Mouse (Mus musculus) small intestine, adult 2 months (tissue): Measurements from ENCODE around the gene Yipf1. TPM values are rescaled to one million over a fixed set of nuclear protein-coding genes. Genes with fewer than 3 reads are reported as not detected.

ENCODE experiments used
- H3K27ac ChIP-seq: fragments of 200-500 bp; 2 replicates; pipeline ENCODE4 v1.5.1; 2012; ENCODE audit warnings: low read depth, low read length, control low read depth, inconsistent platforms; ENCODE audit not compliant: insufficient read depth
- H3K27me3 ChIP-seq: fragments of 200-500 bp; 2 replicates; pipeline ENCODE4 v1.6.1; 2012; ENCODE audit warnings: mild to moderate bottlenecking, moderate library complexity, low read length, inconsistent platforms; ENCODE audit not compliant: control insufficient read depth, insufficient read depth
- H3K36me3 ChIP-seq: fragments of 200-500 bp; 2 replicates; pipeline ENCODE4 v1.6.1; 2012; ENCODE audit warnings: mild to moderate bottlenecking, low read length, control low read depth, inconsistent platforms; ENCODE audit not compliant: control insufficient read depth, insufficient read depth
- H3K4me1 ChIP-seq: fragments of 200-500 bp; 2 replicates; pipeline ENCODE4 v1.6.1; 2012; ENCODE audit warnings: low read length, inconsistent platforms, mixed read lengths; ENCODE audit not compliant: control insufficient read depth, insufficient read depth, insufficient read length
- H3K4me3 ChIP-seq: fragments of 200-500 bp; 2 replicates; pipeline ENCODE4 v1.5.1; 2012; ENCODE audit warnings: low read depth, mild to moderate bottlenecking, control low read depth, inconsistent platforms, low read length, moderate library complexity
- CTCF ChIP-seq: fragments of 200-500 bp; IDR thresholded peaks from 2 replicates; pipeline ENCODE4 v1.5.1; 2012; ENCODE audit warnings: low read depth, mild to moderate bottlenecking, control low read depth, inconsistent platforms, low read length, moderate library complexity, mixed read lengths; ENCODE audit not compliant: insufficient replicate concordance, insufficient read length; ENCODE audit errors: extremely low read depth
- POLR2A ChIP-seq: fragments of 200-500 bp; IDR thresholded peaks from 2 replicates; pipeline ENCODE4 v1.6.1; 2012; ENCODE audit warnings: low read depth, mild to moderate bottlenecking, control low read depth, inconsistent platforms, low read length, moderate library complexity
- WGBS: fragments of 180-500 bp; shearing (Covaris S2); methylation state at CpG from one replicate; pipeline ENCODE4 v1.1.7; 2018; 5-methylcytosine and 5-hydroxymethylcytosine counted together
- polyA plus RNA-seq: library from polyadenylated mRNA; depleted of rRNA; stranded (reverse); fragments of >200 nt; gene quantifications from 2 replicates; pipeline ENCODE4 v1.2.3, GENCODE M21; 2012; rRNA removed

The Yipf1 gene
- 34.2 and 59.3 TPM in 2 replicates for polyA plus RNA-seq

GRCm38 (mm10) chr4:107313690-107314478 lies at the start of gene Yipf1:
TSS of gene Yipf1 (plus strand) at chr4:107314363.
- peak within 1 kb of the TSS; percentile 83 for H3K4me3 ChIP-seq
- H3K4me1 ChIP-seq = peaks cover 5% of the 10 kb centered on the region; the same call in 1 of the 2 replicates
- no peaks in the 10 kb centered on the region for H3K27me3 ChIP-seq
- peaks cover 8% of the 10 kb centered on the region for H3K36me3 ChIP-seq
- TF ChIP-seq CTCF (no peak), POLR2A (peak; percentile 78)
- H3K27ac ChIP-seq = peak within 1 kb of the TSS; percentile 79
- WGBS = 1% methylated on average over 29 of the region's 29 CpGs

GRCm38 (mm10) chr4:107273683-107274082 lies 40.5 kb upstream of the Yipf1 start:
- WGBS = 73% methylated on average over 4 of the region's 4 CpGs
- Histone ChIP-seq H3K27ac (no peak overlapping the region), H3K36me3 (peaks cover 2% of the 10 kb centered on the region; the same call in 1 of the 2 replicates), H3K27me3 (no peaks in the 10 kb centered on the region), H3K4me3 (no peak overlapping the region), H3K4me1 (no peaks in the 10 kb centered on the region)
- TF ChIP-seq CTCF (no peak), POLR2A (no peak)

GRCm38 (mm10) chr4:107274511-107274910 lies 39.7 kb upstream of the Yipf1 start:
- 67% methylated on average over 5 of the region's 5 CpGs for WGBS
- no peaks in the 10 kb centered on the region for H3K4me1 ChIP-seq
- H3K4me3 ChIP-seq = no peak overlapping the region
- peaks cover 2% of the 10 kb centered on the region; the same call in 1 of the 2 replicates for H3K36me3 ChIP-seq
- no peaks in the 10 kb centered on the region for H3K27me3 ChIP-seq
- TF ChIP-seq CTCF (no peak), POLR2A (no peak)
- H3K27ac ChIP-seq = no peak overlapping the region

GRCm38 (mm10) chr4:107278188-107278707 lies 35.9 kb upstream of the Yipf1 start:
- WGBS = 78% methylated on average over 8 of the region's 8 CpGs
- Histone ChIP-seq H3K4me3 (no peak overlapping the region), H3K27ac (no peak overlapping the region), H3K27me3 (no peaks in the 10 kb centered on the region), H3K4me1 (no peaks in the 10 kb centered on the region), H3K36me3 (peaks cover 2% of the 10 kb centered on the region; the same call in 1 of the 2 replicates)
- no peak for TF ChIP-seq POLR2A
- TF ChIP-seq CTCF = no peak

- WGBS = 90% methylated on average over 7 of the region's 7 CpGs
- Histone ChIP-seq H3K27me3 (no peaks in the 10 kb centered on the region), H3K36me3 (no peaks in the 10 kb centered on the region), H3K4me3 (no peak overlapping the region), H3K27ac (no peak overlapping the region), H3K4me1 (no peaks in the 10 kb centered on the region; the same call in 1 of the 2 replicates)
- TF ChIP-seq POLR2A (no peak), CTCF (no peak)
These were observed 33.2 kb upstream of the Yipf1 start for GRCm38 (mm10) chr4:107280843-107281475.

- 65% methylated on average over 3 of the region's 3 CpGs for WGBS
- Histone ChIP-seq H3K4me1 (no peaks in the 10 kb centered on the region; the same call in 1 of the 2 replicates), H3K27ac (no peak overlapping the region), H3K36me3 (no peaks in the 10 kb centered on the region), H3K27me3 (no peaks in the 10 kb centered on the region), H3K4me3 (no peak overlapping the region)
- TF ChIP-seq POLR2A (no peak), CTCF (no peak)
These were observed 28.5 kb upstream of the Yipf1 start for GRCm38 (mm10) chr4:107285446-107286200.

GRCm38 (mm10) chr4:107286386-107286785 lies 27.8 kb upstream of the Yipf1 start:
- H3K27ac ChIP-seq = no peak overlapping the region
- TF ChIP-seq POLR2A = no peak
- no peak for TF ChIP-seq CTCF
- H3K4me1 ChIP-seq = no peaks in the 10 kb centered on the region; the same call in 1 of the 2 replicates
- H3K27me3 ChIP-seq = no peaks in the 10 kb centered on the region
- no peaks in the 10 kb centered on the region for H3K36me3 ChIP-seq
- 95% methylated on average over 8 of the region's 8 CpGs for WGBS
- no peak overlapping the region for H3K4me3 ChIP-seq
